ENCODE assay signal across 17 mouse cellular contexts in the genomic region with DNA sequence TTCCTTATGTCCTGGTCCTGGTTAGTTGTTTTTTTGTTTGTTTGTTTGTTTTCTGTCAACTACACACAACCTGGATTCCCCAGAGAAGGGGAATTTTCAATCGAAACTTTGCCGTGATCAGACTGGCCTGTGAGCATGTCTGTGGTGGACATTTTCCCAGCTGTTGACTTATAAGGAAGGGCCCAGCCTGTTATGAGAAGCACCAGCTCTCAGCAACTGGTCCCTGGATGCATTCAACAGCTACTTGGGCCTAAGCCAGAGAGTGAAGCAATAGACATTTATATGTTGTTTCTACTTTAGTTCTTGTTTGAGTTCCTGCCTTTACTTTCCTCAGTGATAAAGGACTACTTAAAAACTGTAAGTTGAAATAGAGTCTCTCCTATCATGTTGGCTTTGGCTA.
A peak's percentile ranks its signal among the peaks of the same experiment; 100 is the strongest.
DNase-seq lines count a peak whose midpoint lies in the region; ATAC-seq and TF ChIP-seq lines count a peak whose summit lies in the region.
"Had no signal": no experiment of that assay in that cellular context is flagged by ENCODE, and none has a peak within 500 bp of the region (broad histone marks: within the 10 kb centered on the region; RNA-seq: fewer than 3 reads in every experiment).

No protein-coding gene starts in this region.

- H3ac ChIP-seq in C2C12 (ENCODE audit: control insufficient read depth, insufficient read length, low read depth) = no peak overlapping the region

- no peaks in the 10 kb centered on the region for H3K9me3 ChIP-seq in heart, embryonic 16.5 days (replicated peaks; ENCODE audit: control insufficient read depth, low read length)
- H3K9me3 ChIP-seq: liver, embryonic 15.5 days; midbrain, embryonic 13.5 days had no signal

- TF ChIP-seq CTCF in C2C12 (IDR thresholded peaks at IDR 0.05; ENCODE audit: control insufficient read depth, insufficient read depth, insufficient read length) = no peak

- whole genome bisulfite sequencing in heart, embryonic 16.5 days = 60% methylated on average over 2 of the region's 2 CpGs

- H3K36me3 ChIP-seq in heart, embryonic 16.5 days (ENCODE audit: control insufficient read depth, insufficient read depth) = no peaks in the 10 kb centered on the region
- no peaks in the 10 kb centered on the region for H3K36me3 ChIP-seq in C2C12 (ENCODE audit: control insufficient read depth, insufficient read depth)
- H3K36me3 ChIP-seq: liver, embryonic 15.5 days; midbrain, embryonic 13.5 days had no signal

- H3K4me2 ChIP-seq in heart, embryonic 16.5 days (ENCODE audit: low read depth, low read length) = no peak overlapping the region
- H3K4me2 ChIP-seq: liver, embryonic 15.5 days; midbrain, embryonic 13.5 days had no signal

- peak; percentile 41; the same call in 1 of the 2 replicates for ATAC-seq in heart, embryonic 16.5 days (replicated peaks; ENCODE audit: extremely low read depth, insufficient read depth, low FRiP score)
- no peak for ATAC-seq in megakaryocyte progenitor cell, adult 5-6 weeks (replicated peaks; ENCODE audit: poor library complexity)
- ATAC-seq: forebrain, embryonic 16.5 days; midbrain, embryonic 13.5 days; Patski had no signal

- peak overlapping the region; percentile 20; the same call in 1 of the 2 replicates for H3K27ac ChIP-seq in heart, embryonic 16.5 days (ENCODE audit: low read length)
- H3K27ac ChIP-seq: liver, embryonic 15.5 days; midbrain, embryonic 13.5 days had no signal

- no peaks in the 10 kb centered on the region for H3K79me2 ChIP-seq in C2C12 (ENCODE audit: control insufficient read depth, insufficient read depth)

- intact Hi-C loops in heart, postnatal 36 days (cut with DNase I) = no loop called here

- no peak overlapping the region for H3K9ac ChIP-seq in heart, embryonic 16.5 days (ENCODE audit: low read length)
- H3K9ac ChIP-seq: liver, embryonic 15.5 days; midbrain, embryonic 13.5 days had no signal

- H3K4me3 ChIP-seq in heart, embryonic 16.5 days (ENCODE audit: low read length) = no peak overlapping the region
- no peak overlapping the region for H3K4me3 ChIP-seq in C2C12 (ENCODE audit: insufficient read depth, poor library complexity, severe bottlenecking)
- H3K4me3 ChIP-seq: liver, embryonic 15.5 days; midbrain, embryonic 13.5 days had no signal

- no peaks in the 10 kb centered on the region for H3K79me3 ChIP-seq in C2C12 (ENCODE audit: low read depth)

- no peak for DNase-seq in heart, postnatal 36 days
- peak; percentile 23 for DNase-seq in fat pad, adult 2 months (ENCODE audit: extremely low read depth, low read depth, low spot score)
- peak; percentile 66 for DNase-seq in lung, postnatal 25 days (ENCODE audit: low spot score)
- no peak for DNase-seq in layer of hippocampus, adult 8-10 months (ENCODE audit: low spot score in 2 of 2)
- no peak for DNase-seq in Muller cell, postnatal 12 days (ENCODE audit: inconsistent ontology term)
- DNase-seq: cerebellum, adult 2 months; kidney, adult 9 months; layer of hippocampus, adult 9-11 months; left cerebral cortex, postnatal 4 days; thymus, postnatal 25 days had no signal

- no peaks in the 10 kb centered on the region for H3K27me3 ChIP-seq in heart, embryonic 16.5 days (ENCODE audit: control insufficient read depth, insufficient read depth, low read length)
- H3K27me3 ChIP-seq in C2C12 (ENCODE audit: control insufficient read depth, insufficient read depth, insufficient read length) = no peaks in the 10 kb centered on the region
- H3K27me3 ChIP-seq: liver, embryonic 15.5 days; midbrain, embryonic 13.5 days; Patski had no signal

- 0 out of 2 replicates have a peak, but pooled peaks cover 2% of the 10 kb centered on the region for H3K4me1 ChIP-seq in heart, embryonic 16.5 days (ENCODE audit: control insufficient read depth, insufficient read depth, low read length)
- H3K4me1 ChIP-seq: liver, embryonic 15.5 days; midbrain, embryonic 13.5 days had no signal

TF ChIP-seq in C2C12, 6 proteins besides CTCF, POLR2A, EP300 and RAD21:
- TF ChIP-seq CEBPB (IDR thresholded peaks at IDR 0.05; ENCODE audit: low read depth) = peak; percentile 3
- TF ChIP-seq USF1 (IDR thresholded peaks at IDR 0.05; ENCODE audit: low read depth) = no peak

Comparison
In these comparisons a context has a peak if more than half of its experiments do, and no peak if none do; other contexts are left out.
1. DNase-seq: peak in fat pad, adult 2 months (single experiment) and lung, postnatal 25 days (single experiment); none in heart, postnatal 36 days (0 of 2), layer of hippocampus, adult 8-10 months (0 of 2) and Muller cell, postnatal 12 days (single experiment).